Mouse (Mus musculus) MEL (cell line): ENCODE results near the gene Tmem190. TPM values are rescaled to one million over a fixed set of nuclear protein-coding genes. Genes with fewer than 3 reads are reported as not detected.
A peak's percentile ranks its signal among the peaks of the same experiment; 100 is the strongest.

Experiments
- DNase-seq: peaks from one replicate; pipeline ENCODE4 v3.0.0; 2011; ENCODE audit warnings: low read depth, low spot score
- H3K27ac ChIP-seq: 2 replicates; pipeline ENCODE4 v1.5.1; 2012; ENCODE audit warnings: low read depth, mild to moderate bottlenecking, control low read depth, low read length, moderate library complexity; ENCODE audit not compliant: control insufficient read depth
- H3K27me3 ChIP-seq, 2 experiments: fragments of 150-350 bp in 1 of 2; sonication (generic) in 1 of 2; 2 replicates each; pipeline ENCODE4 v1.6.1; 2012; ENCODE audit warnings: low read length in 2 of 2, mild to moderate bottlenecking in 2 of 2, improper control_type of control experiment in 1 of 2, moderate library complexity in 1 of 2; ENCODE audit not compliant: insufficient read depth in 2 of 2, control insufficient read depth in 1 of 2
- H3K36me3 ChIP-seq, 2 experiments: 2 replicates each; pipeline ENCODE4 v1.6.1; 2012 to 2014; ENCODE audit warnings: low read length in 2 of 2, improper control_type of control experiment in 1 of 2, inconsistent platforms in 1 of 2, mild to moderate bottlenecking in 1 of 2; ENCODE audit not compliant: insufficient read depth in 2 of 2, control insufficient read depth in 1 of 2
- H3K4me1 ChIP-seq, 2 experiments: fragments of 150-350 bp in 1 of 2; sonication (generic) in 1 of 2; 2 replicates each; pipeline ENCODE4 v1.6.1; 2012; ENCODE audit warnings: low read length in 2 of 2, improper control_type of control experiment in 1 of 2, mild to moderate bottlenecking in 1 of 2; ENCODE audit not compliant: insufficient read depth in 2 of 2, control insufficient read depth in 1 of 2
- H3K4me3 ChIP-seq, 2 experiments: fragments of 150-350 bp in 1 of 2; sonication (generic) in 1 of 2; 2 replicates each; pipeline ENCODE4 v1.5.1; 2012; ENCODE audit warnings: low read depth in 2 of 2, low read length in 2 of 2, mild to moderate bottlenecking in 2 of 2, moderate library complexity in 2 of 2, control low read depth in 1 of 2, improper control_type of control experiment in 1 of 2; ENCODE audit not compliant: control insufficient read depth in 1 of 2, insufficient read depth in 1 of 2
- H3K79me2 ChIP-seq: 2 replicates; pipeline ENCODE4 v1.6.1; 2012; ENCODE audit warnings: mild to moderate bottlenecking, low read length, moderate library complexity; ENCODE audit not compliant: control insufficient read depth, poor library complexity, insufficient read depth
- H3K9ac ChIP-seq: 2 replicates; pipeline ENCODE4 v1.6.1; 2012; ENCODE audit warnings: low read depth, mild to moderate bottlenecking, control low read depth, low read length, moderate library complexity; ENCODE audit not compliant: control insufficient read depth, poor library complexity, severe bottlenecking
- H3K9me3 ChIP-seq: fragments of 150-350 bp; sonication (generic); replicated peaks from 2 replicates; pipeline ENCODE4 v1.6.1; 2012; ENCODE audit warnings: mild to moderate bottlenecking, low read length, improper control_type of control experiment, moderate library complexity; ENCODE audit not compliant: insufficient read depth
- CHD1 ChIP-seq: IDR thresholded peaks from 2 replicates; pipeline ENCODE4 v1.6.1; 2012; ENCODE audit warnings: low read depth, mild to moderate bottlenecking, inconsistent platforms, low read length, improper control_type of control experiment
- CHD2 ChIP-seq: IDR thresholded peaks from 2 replicates; pipeline ENCODE4 v1.6.1; 2011; ENCODE audit warnings: low read length, improper control_type of control experiment
- CTCF ChIP-seq, 3 experiments: IDR thresholded peaks in 2 of 3; conservative IDR thresholded peaks in 1 of 3; 2 replicates each; pipeline ENCODE4 v1.5.1; 2011 to 2012; ENCODE audit warnings: low read length in 3 of 3, low read depth in 2 of 3, mild to moderate bottlenecking in 2 of 3, improper control_type of control experiment in 1 of 3, inconsistent platforms in 1 of 3, mixed read lengths in 1 of 3, moderate library complexity in 1 of 3; ENCODE audit not compliant: control insufficient read depth in 1 of 3, insufficient read depth in 1 of 3, poor library complexity in 1 of 3, severe bottlenecking in 1 of 3
- E2F4 ChIP-seq: IDR thresholded peaks from 2 replicates; pipeline ENCODE4 v1.6.1; 2011; ENCODE audit warnings: low read depth, low read length, improper control_type of control experiment, borderline replicate concordance
- EP300 ChIP-seq, 2 experiments: IDR thresholded peaks; 2 replicates each; pipeline ENCODE4 v1.6.1; 2011; ENCODE audit warnings: improper control_type of control experiment in 2 of 2, low read length in 2 of 2, low read depth in 1 of 2, mild to moderate bottlenecking in 1 of 2
- ETS1 ChIP-seq: IDR thresholded peaks from 2 replicates; pipeline ENCODE4 v1.6.1; 2012; ENCODE audit warnings: low read depth, mild to moderate bottlenecking, inconsistent platforms, low read length, improper control_type of control experiment, moderate library complexity
- GATA1 ChIP-seq: IDR thresholded peaks from 2 replicates; pipeline ENCODE4 v1.6.1; 2011; ENCODE audit warnings: low read depth, low read length, improper control_type of control experiment
- JUND ChIP-seq: IDR thresholded peaks from 2 replicates; pipeline ENCODE4 v1.6.1; 2011; ENCODE audit warnings: low read depth, mild to moderate bottlenecking, improper control_type of control experiment, low read length
- KAT2A ChIP-seq: conservative IDR thresholded peaks from 2 replicates; pipeline ENCODE4 v1.6.1; 2012; ENCODE audit warnings: low read depth, low read length, improper control_type of control experiment, inconsistent platforms
- MAX ChIP-seq: IDR thresholded peaks from 2 replicates; pipeline ENCODE4 v1.6.1; 2011; ENCODE audit warnings: low read length, improper control_type of control experiment
- MAZ ChIP-seq: IDR thresholded peaks from 2 replicates; pipeline ENCODE4 v1.6.1; 2012; ENCODE audit warnings: low read depth, mild to moderate bottlenecking, inconsistent platforms, low read length, improper control_type of control experiment
- MXI1 ChIP-seq: IDR thresholded peaks from 2 replicates; pipeline ENCODE4 v1.6.1; 2011; ENCODE audit warnings: mild to moderate bottlenecking, low read depth, low read length, improper control_type of control experiment
- MYB ChIP-seq: IDR thresholded peaks from 2 replicates; pipeline ENCODE4 v1.6.1; 2011; ENCODE audit warnings: mild to moderate bottlenecking, low read depth, low read length, improper control_type of control experiment
- MYC ChIP-seq: IDR thresholded peaks from 2 replicates; pipeline ENCODE4 v1.6.1; 2011; ENCODE audit warnings: low read depth, mild to moderate bottlenecking, low read length, improper control_type of control experiment, moderate library complexity
- NELFE ChIP-seq: IDR thresholded peaks from 2 replicates; pipeline ENCODE4 v1.6.1; 2011; ENCODE audit warnings: low read depth, low read length, improper control_type of control experiment
- NRF1 ChIP-seq: IDR thresholded peaks from 2 replicates; pipeline ENCODE4 v1.6.1; 2014; ENCODE audit warnings: low read depth, mild to moderate bottlenecking, inconsistent platforms, low read length, improper control_type of control experiment, moderate library complexity; ENCODE audit not compliant: poor library complexity, insufficient read depth, severe bottlenecking
- POLR2AphosphoS2 ChIP-seq: IDR thresholded peaks from 2 replicates; pipeline ENCODE4 v1.6.1; 2011; ENCODE audit warnings: low read length, improper control_type of control experiment
- RCOR1 ChIP-seq: IDR thresholded peaks from 2 replicates; pipeline ENCODE4 v1.6.1; 2012; ENCODE audit warnings: low read depth, mild to moderate bottlenecking, inconsistent platforms, low read length, improper control_type of control experiment
- TAL1 ChIP-seq: IDR thresholded peaks from 2 replicates; pipeline ENCODE4 v1.6.1; 2012; ENCODE audit warnings: mild to moderate bottlenecking, inconsistent platforms, low read length, moderate library complexity, mixed read lengths
- TBP ChIP-seq: IDR thresholded peaks from 2 replicates; pipeline ENCODE4 v1.8.0; 2011; ENCODE audit warnings: low read depth, low read length, improper control_type of control experiment
- UBTF ChIP-seq: IDR thresholded peaks from 2 replicates; pipeline ENCODE4 v1.6.1; 2012; ENCODE audit warnings: low read depth, mild to moderate bottlenecking, inconsistent platforms, low read length, improper control_type of control experiment, moderate library complexity, borderline replicate concordance; ENCODE audit not compliant: insufficient read depth
- USF1 ChIP-seq: IDR thresholded peaks from 2 replicates; pipeline ENCODE4 v1.6.1; 2014; ENCODE audit warnings: low read depth, mild to moderate bottlenecking, inconsistent platforms, low read length, improper control_type of control experiment, moderate library complexity
- USF2 ChIP-seq, 2 experiments: IDR thresholded peaks; 2 replicates each; pipeline ENCODE4 v1.6.1; 2011 to 2012; ENCODE audit warnings: improper control_type of control experiment in 2 of 2, low read length in 2 of 2, borderline replicate concordance in 1 of 2, inconsistent platforms in 1 of 2, low read depth in 1 of 2, mild to moderate bottlenecking in 1 of 2; ENCODE audit not compliant: insufficient read depth in 1 of 2
- ZKSCAN1 ChIP-seq: IDR thresholded peaks from 2 replicates; pipeline ENCODE4 v1.6.1; 2012; ENCODE audit warnings: low read depth, mild to moderate bottlenecking, inconsistent platforms, low read length, improper control_type of control experiment, moderate library complexity
- ZMIZ1 ChIP-seq: IDR thresholded peaks from 2 replicates; pipeline ENCODE4 v1.6.1; 2012; ENCODE audit warnings: low read depth, mild to moderate bottlenecking, inconsistent platforms, low read length, improper control_type of control experiment, moderate library complexity
- ZNF384 ChIP-seq: IDR thresholded peaks from 2 replicates; pipeline ENCODE4 v1.6.1; 2012; ENCODE audit warnings: low read depth, mild to moderate bottlenecking, inconsistent platforms, low read length, improper control_type of control experiment
- polyA plus RNA-seq, 2 experiments: library from polyadenylated mRNA; stranded (reverse) in 1 of 2; unstranded in 1 of 2; fragments of >175 nt in 1 of 2; fragments of >200 nt in 1 of 2; gene quantifications; 2 replicates each; pipeline versions ENCODE4 v1.2.1 to v1.2.4; 2012; ENCODE audit warnings: low replicate concordance in 2 of 2, low read depth in 1 of 2; ENCODE audit not compliant: insufficient read length in 2 of 2, insufficient read depth in 1 of 2, missing spikeins in 1 of 2
- total RNA-seq: library from RNA; depleted of rRNA; stranded (reverse); fragments of 300-350 nt; gene quantifications from 2 replicates; pipeline ENCODE4 v1.2.3, GENCODE M21; 2012

Tmem190 gene
- total and polyA plus RNA-seq, 3 experiments, result 1.6 TPM; not detected in 2

GRCm38 (mm10) chr7:4743354-4743753 is 39.4 kb upstream of the Tmem190 start:
- no peaks in the 10 kb centered on the region for H3K9me3 ChIP-seq
- no peak overlapping the region for H3K4me3 ChIP-seq
- DNase-seq, result no peak
- no peaks in the 10 kb centered on the region for H3K27me3 ChIP-seq
- peaks cover 2 to 16% of the 10 kb centered on the region in 2 experiments for H3K4me1 ChIP-seq
- no peak for TF ChIP-seq ZMIZ1
- TF ChIP-seq TAL1, result peak; percentile 54
- no peak overlapping the region for H3K27ac ChIP-seq
- H3K9ac ChIP-seq, result no peak overlapping the region
- peaks cover 0 to 4% of the 10 kb centered on the region in 2 experiments; a peak in 2 of 4 replicates for H3K36me3 ChIP-seq
- H3K79me2 ChIP-seq, result no peaks in the 10 kb centered on the region; the same call in 1 of the 2 replicates

- H3K27ac ChIP-seq, result no peak overlapping the region
- H3K36me3 ChIP-seq, result no peaks in the 10 kb centered on the region
- no peaks in the 10 kb centered on the region; the same call in 1 of the 2 replicates for H3K79me2 ChIP-seq
- no peak overlapping the region for H3K9ac ChIP-seq
- no peak overlapping the region for H3K4me3 ChIP-seq
- H3K9me3 ChIP-seq, result no peaks in the 10 kb centered on the region
- TF ChIP-seq NRF1 (no peak), ZMIZ1 (no peak), TBP (no peak), MYC (no peak), POLR2AphosphoS2 (no peak), USF2 (IDR thresholded peaks at IDR 0.05; ENCODE audit: borderline replicate concordance in 1 of 2, insufficient read depth in 1 of 2, low read depth in 1 of 2, low read length in 2 of 2) (no peak), CTCF (IDR thresholded peaks at IDR 0.05 in 2 of 3, conservative IDR thresholded peaks at IDR 0.05 in 1 of 3; ENCODE audit: control insufficient read depth in 1 of 3, insufficient read depth in 1 of 3, low read depth in 2 of 3, low read length in 3 of 3, poor library complexity in 1 of 3, severe bottlenecking in 1 of 3) (no peak), MXI1 (no peak), E2F4 (no peak), RCOR1 (no peak), NELFE (no peak)
- no peaks in the 10 kb centered on the region for H3K27me3 ChIP-seq
- no peak for DNase-seq
- H3K4me1 ChIP-seq, result peaks cover 2 to 9% of the 10 kb centered on the region in 2 experiments; a peak in 3 of 4 replicates
Observed at GRCm38 (mm10) chr7:4744886-4745285, 37.9 kb upstream of the Tmem190 start.

GRCm38 (mm10) chr7:4746326-4746980 is 36.3 kb upstream of the Tmem190 start:
- Histone ChIP-seq H3K9ac (no peak overlapping the region), H3K27ac (no peak overlapping the region), H3K27me3 (no peaks in the 10 kb centered on the region), H3K4me1 (peaks cover 0 to 7% of the 10 kb centered on the region in 2 experiments; a peak in 2 of 4 replicates), H3K79me2 (no peaks in the 10 kb centered on the region), H3K9me3 (no peaks in the 10 kb centered on the region), H3K36me3 (no peaks in the 10 kb centered on the region), H3K4me3 (no peak overlapping the region)
- TF ChIP-seq CHD1, result no peak
- no peak for TF ChIP-seq ZKSCAN1
- no peak for TF ChIP-seq ETS1
- no peak for TF ChIP-seq EP300 (IDR thresholded peaks at IDR 0.05; ENCODE audit: low read depth in 1 of 2, low read length in 2 of 2)
- TF ChIP-seq ZMIZ1, result no peak
- no peak for TF ChIP-seq JUND
- no peak for TF ChIP-seq MAZ
- no peak for TF ChIP-seq KAT2A
- no peak for TF ChIP-seq CTCF (IDR thresholded peaks at IDR 0.05 in 2 of 3, conservative IDR thresholded peaks at IDR 0.05 in 1 of 3; ENCODE audit: control insufficient read depth in 1 of 3, insufficient read depth in 1 of 3, low read depth in 2 of 3, low read length in 3 of 3, poor library complexity in 1 of 3, severe bottlenecking in 1 of 3)
- TF ChIP-seq POLR2AphosphoS2, result no peak
- TF ChIP-seq CHD2, result no peak
- no peak for TF ChIP-seq ZNF384
- TF ChIP-seq UBTF, result no peak
- no peak for TF ChIP-seq MAX
- TF ChIP-seq TAL1, result no peak
- TF ChIP-seq GATA1, result no peak
- no peak for TF ChIP-seq USF1
- no peak for TF ChIP-seq MYB
- DNase-seq, result no peak
